Comparison of ENCODE assay signal across 11 mouse cellular contexts in genomic region chr1:36162687-36163086, GRCm38 (mm10).
DNase-seq lines count a peak whose midpoint lies in the region; ATAC-seq lines count a peak whose summit lies in the region.
"Had no signal": no experiment of that assay in that cellular context is flagged by ENCODE, and none has a peak within 500 bp of the region (broad histone marks: within the 10 kb centered on the region; RNA-seq: fewer than 3 reads in every experiment).

No protein-coding gene starts in this region.

- peak; percentile 40 for DNase-seq in T-cell, adult 2 months (ENCODE audit: low spot score)
- peak; percentile 52 to 56 for DNase-seq in lung, postnatal 4 days
- DNase-seq in adrenal gland, adult 2 months = no peak
- DNase-seq in urinary bladder, postnatal 14 days (ENCODE audit: low spot score) = no peak
- DNase-seq in ovary, postnatal 14 days (ENCODE audit: low spot score) = no peak
- DNase-seq: spleen, adult 18-20 months; thymus, postnatal 25 days had no signal

- peak; percentile 60 for ATAC-seq in CD4-positive, CD25-positive, alpha-beta regulatory T cell, adult 4 months
- ATAC-seq in hematopoietic stem cell, adult 5-6 weeks (replicated peaks in 1 of 2; ENCODE audit: insufficient read depth in 1 of 2, low FRiP score in 2 of 2, low TSS enrichment in 1 of 2, low read depth in 1 of 2, poor library complexity in 2 of 2, severe bottlenecking in 2 of 2) = peak; percentile 49 to 68; a peak in 3 of 4 replicates
- ATAC-seq: hindbrain, embryonic 16.5 days; Patski had no signal

Comparison
In these comparisons a context has a peak if more than half of its experiments do, and no peak if none do; other contexts are left out.
1. DNase-seq: peak in T-cell, adult 2 months (single experiment) and lung, postnatal 4 days (2 of 2); none in adrenal gland, adult 2 months (single experiment), urinary bladder, postnatal 14 days (single experiment) and ovary, postnatal 14 days (single experiment).